Mouse (Mus musculus) stomach, postnatal 0 days (tissue): ENCODE data around the gene Wnt9a. TPM values are rescaled to one million over a fixed set of nuclear protein-coding genes. Genes with fewer than 3 reads are reported as not detected.

Experiments used
- ATAC-seq: fragments of 200-750 bp; cut with Nextera tagmentation; 2 replicates; pipeline ENCODE4 v1.8.0; 2017; ENCODE audit not compliant: low FRiP score, low TSS enrichment
- DNase-seq: peaks from one replicate; pipeline ENCODE4 v3.0.0-alpha.2; 2016; ENCODE audit warnings: low spot score
- H3K27ac ChIP-seq: fragments of 300-500 bp; sonication (generic); replicated peaks from 2 replicates; pipeline ENCODE4 v1.5.1; 2014; ENCODE audit warnings: mild to moderate bottlenecking, control low read depth
- H3K27me3 ChIP-seq: fragments of 300-500 bp; sonication (generic); 2 replicates; pipeline ENCODE4 v1.6.1; 2014; ENCODE audit warnings: low read length; ENCODE audit not compliant: control insufficient read depth, insufficient read depth
- H3K36me3 ChIP-seq: fragments of 300-500 bp; sonication (generic); 2 replicates; pipeline ENCODE4 v1.6.1; 2014; ENCODE audit warnings: low read length, mixed read lengths; ENCODE audit not compliant: control insufficient read depth, insufficient read depth
- H3K4me1 ChIP-seq: fragments of 300-500 bp; sonication (generic); replicated peaks from 2 replicates; pipeline ENCODE4 v1.6.1; 2014; ENCODE audit warnings: antibody characterized with exemption; ENCODE audit not compliant: control insufficient read depth, insufficient read depth
- H3K4me2 ChIP-seq: fragments of 300-500 bp; sonication (generic); replicated peaks from 2 replicates; pipeline ENCODE4 v1.6.1; 2014; ENCODE audit warnings: low read depth, mild to moderate bottlenecking, control low read depth, moderate library complexity
- H3K4me3 ChIP-seq: fragments of 300-500 bp; sonication (generic); 2 replicates; pipeline ENCODE4 v1.5.1; 2014; ENCODE audit warnings: low read depth, low read length, control low read depth
- H3K9ac ChIP-seq: fragments of 300-500 bp; sonication (generic); 2 replicates; pipeline ENCODE4 v1.6.1; 2014; ENCODE audit warnings: mild to moderate bottlenecking, low read length, control low read depth, mixed read lengths
- H3K9me3 ChIP-seq: fragments of 300-500 bp; sonication (generic); 2 replicates; pipeline ENCODE4 v1.6.1; 2016; ENCODE audit warnings: low read length; ENCODE audit not compliant: control insufficient read depth
- CTCF ChIP-seq: IDR thresholded peaks from 2 replicates; pipeline ENCODE4 v1.5.1; 2016; ENCODE audit warnings: antibody characterized with exemption, low read depth, mild to moderate bottlenecking, moderate library complexity
- EP300 ChIP-seq: optimal IDR thresholded peaks from 2 replicates; pipeline ENCODE3; 2016; ENCODE audit warnings: antibody characterized with exemption
- WGBS: fragments of 180-500 bp; shearing (Covaris S2); extraction: QIAGEN DNeasy Blood & Tissue Kit; methylation state at CpG from one replicate; pipeline ENCODE4 v1.1.7; 2014; 5-methylcytosine and 5-hydroxymethylcytosine counted together
- polyA plus RNA-seq: library from polyadenylated mRNA; unstranded; fragments of >200 nt; fragmentation: Nextera tagmentation; extraction: Ambion mirVana; gene quantifications from 2 replicates; pipeline ENCODE4 v1.2.1, GENCODE M21; 2015

The Wnt9a gene
- polyA plus RNA-seq, 1 experiment from 2014 or later = 2.8 TPM

DNA sequence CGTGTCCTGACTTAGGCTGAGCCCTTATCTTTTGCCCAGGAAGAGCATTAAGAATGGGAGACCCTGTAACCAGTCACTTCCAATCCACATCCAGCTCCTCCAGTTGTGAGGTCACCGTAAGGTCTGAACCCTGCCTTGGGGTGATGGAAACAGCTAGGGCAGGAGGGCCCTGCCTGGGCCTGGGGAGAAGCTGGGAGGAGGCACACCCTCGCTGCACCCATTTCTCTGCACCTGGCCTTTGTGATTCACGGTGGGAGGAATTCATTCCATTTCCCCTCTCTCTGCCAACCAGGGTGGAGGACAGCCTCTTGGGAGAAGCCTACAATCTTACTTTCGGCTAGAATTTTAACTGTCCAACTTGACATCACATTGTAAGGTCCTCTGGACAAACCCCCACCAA is 24.6 kb upstream of the Wnt9a start:
- TF ChIP-seq EP300 (no peak), CTCF (no peak)
- ATAC-seq = no peak

DNA sequence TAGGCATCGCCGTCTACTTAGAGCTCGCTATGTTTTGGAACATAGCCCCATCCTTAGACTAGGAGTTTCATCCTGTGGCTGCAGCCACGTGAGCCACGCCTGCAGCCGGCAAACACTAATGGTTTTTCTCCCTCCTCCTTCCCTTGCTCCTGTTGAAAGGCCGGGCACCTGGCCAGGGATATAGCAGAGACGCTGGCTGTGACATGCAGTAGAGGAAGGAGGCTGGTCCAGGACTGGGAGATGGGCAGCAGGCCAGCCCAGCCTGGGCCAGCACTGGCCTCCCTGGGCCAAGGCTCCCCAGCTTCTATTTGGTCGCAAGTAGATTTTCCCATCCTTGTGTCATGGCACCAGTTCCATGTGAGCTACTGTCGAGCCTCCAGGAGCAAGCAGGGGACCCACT is 23.8 kb upstream of the Wnt9a start:
- 39% methylated on average over 10 of the region's 10 CpGs for WGBS
- no peaks in the 10 kb centered on the region for H3K9me3 ChIP-seq
- no peak overlapping the region for H3K9ac ChIP-seq
- H3K27ac ChIP-seq = peak overlapping the region; percentile 61; the same call in 1 of the 2 replicates
- ATAC-seq (peak; percentile 68), DNase-seq (peak; percentile 61)
- H3K4me2 ChIP-seq = no peak overlapping the region
- no peak overlapping the region for H3K4me3 ChIP-seq
- TF ChIP-seq EP300 = no peak
- no peak for TF ChIP-seq CTCF
- no peaks in the 10 kb centered on the region for H3K4me1 ChIP-seq
- no peaks in the 10 kb centered on the region for H3K36me3 ChIP-seq
- H3K27me3 ChIP-seq = no peaks in the 10 kb centered on the region

More for the DNA sequence above, 24.6 kb upstream of the Wnt9a start:
- H3K36me3 ChIP-seq = no peaks in the 10 kb centered on the region
- no peak for DNase-seq
- WGBS = 49% methylated on average over 5 of the region's 5 CpGs
- no peaks in the 10 kb centered on the region for H3K9me3 ChIP-seq
- H3K27me3 ChIP-seq = no peaks in the 10 kb centered on the region
- H3K4me2 ChIP-seq = no peak overlapping the region
- peak overlapping the region; percentile 56 for H3K27ac ChIP-seq
- H3K9ac ChIP-seq = no peak overlapping the region
- no peaks in the 10 kb centered on the region for H3K4me1 ChIP-seq
- H3K4me3 ChIP-seq = no peak overlapping the region

DNA sequence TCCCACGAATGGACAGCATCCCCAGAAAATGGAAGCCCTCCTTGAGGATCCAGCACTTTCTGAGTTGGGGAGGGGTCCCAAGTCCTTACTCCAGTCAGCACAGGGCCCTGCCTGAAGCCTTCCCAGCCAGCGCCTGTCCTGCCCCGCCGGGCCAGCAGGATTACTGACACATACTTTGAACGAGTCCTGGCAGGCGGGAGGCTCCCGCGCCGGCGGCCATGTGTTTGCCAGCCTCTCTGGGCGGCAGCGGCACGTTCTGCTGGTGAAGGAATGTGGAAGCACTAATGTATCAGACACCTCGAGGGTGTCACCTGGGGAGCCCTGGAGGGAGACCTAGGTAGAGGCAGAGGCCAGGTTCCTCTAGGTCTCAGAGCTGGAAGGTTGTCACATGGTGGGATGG is 22.6 kb upstream of the Wnt9a start:
- no peak for TF ChIP-seq CTCF
- TF ChIP-seq EP300 = no peak
- Histone ChIP-seq H3K4me3 (no peak overlapping the region), H3K9me3 (no peaks in the 10 kb centered on the region), H3K27ac (peak overlapping the region; percentile 61), H3K9ac (no peak overlapping the region), H3K4me2 (no peak overlapping the region), H3K27me3 (peaks cover 9% of the 10 kb centered on the region), H3K36me3 (no peaks in the 10 kb centered on the region), H3K4me1 (no peaks in the 10 kb centered on the region)
- 14% methylated on average over 14 of the region's 14 CpGs for WGBS
- DNase-seq = peak; percentile 35
- ATAC-seq = peak; percentile 19; the same call in 1 of the 2 replicates

DNA sequence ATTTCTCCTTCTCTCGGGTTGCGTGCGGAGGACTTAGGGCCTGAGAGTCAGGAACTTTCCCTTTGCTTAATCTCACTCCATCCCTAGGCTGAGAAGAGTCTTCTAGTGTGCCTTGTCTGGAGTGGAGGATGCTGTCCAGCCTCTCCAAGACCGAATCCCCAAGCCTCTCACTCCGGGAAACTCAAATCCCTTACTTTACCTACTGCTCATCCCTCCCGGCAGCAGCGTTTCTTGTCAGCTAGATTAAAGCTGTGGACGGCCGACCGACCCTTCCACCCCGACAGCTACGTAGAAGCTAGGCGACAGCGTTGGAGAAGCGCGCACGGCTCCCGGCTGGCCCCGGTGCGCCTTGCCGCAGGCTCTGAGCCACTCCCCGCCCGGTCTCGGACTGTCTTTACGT is 17.0 kb upstream of the Wnt9a start:
- H3K27ac ChIP-seq = no peak overlapping the region
- no peaks in the 10 kb centered on the region for H3K36me3 ChIP-seq
- no peak overlapping the region for H3K9ac ChIP-seq
- no peaks in the 10 kb centered on the region for H3K9me3 ChIP-seq
- TF ChIP-seq EP300 (no peak), CTCF (no peak)
- DNase-seq (no peak), ATAC-seq (no peak)
- peak overlapping the region; percentile 25 for H3K4me3 ChIP-seq
- H3K27me3 ChIP-seq = peaks cover 27% of the 10 kb centered on the region
- peaks cover 2% of the 10 kb centered on the region; the same call in 1 of the 2 replicates for H3K4me1 ChIP-seq
- H3K4me2 ChIP-seq = peak overlapping the region; percentile 39
- under 1% methylated on average over 25 of the region's 25 CpGs for WGBS

GRCm38 (mm10) chr11:59290702-59291303 is 15.9 kb upstream of the Wnt9a start, which contains the start of gene Wnt3a:
Wnt3a (minus strand) TSS chr11:59290752.
- Histone ChIP-seq H3K4me1 (peaks cover 2% of the 10 kb centered on the region; the same call in 1 of the 2 replicates), H3K4me3 (peak within 1 kb of the TSS; percentile 38), H3K36me3 (no peaks in the 10 kb centered on the region), H3K9ac (0 out of 2 replicates have a peak within 1 kb of the TSS, but pooled peaks have one; percentile 2), H3K9me3 (no peaks in the 10 kb centered on the region), H3K4me2 (peak within 1 kb of the TSS; percentile 55), H3K27me3 (peaks cover 27% of the 10 kb centered on the region), H3K27ac (no peak within 1 kb of the TSS; the same call in 1 of the 2 replicates)
- TF ChIP-seq EP300 = no peak
- TF ChIP-seq CTCF = no peak
- ATAC-seq (peak; percentile 30; the same call in 1 of the 2 replicates), DNase-seq (no peak)
- under 1% methylated on average over 28 of the region's 60 CpGs for WGBS

DNA sequence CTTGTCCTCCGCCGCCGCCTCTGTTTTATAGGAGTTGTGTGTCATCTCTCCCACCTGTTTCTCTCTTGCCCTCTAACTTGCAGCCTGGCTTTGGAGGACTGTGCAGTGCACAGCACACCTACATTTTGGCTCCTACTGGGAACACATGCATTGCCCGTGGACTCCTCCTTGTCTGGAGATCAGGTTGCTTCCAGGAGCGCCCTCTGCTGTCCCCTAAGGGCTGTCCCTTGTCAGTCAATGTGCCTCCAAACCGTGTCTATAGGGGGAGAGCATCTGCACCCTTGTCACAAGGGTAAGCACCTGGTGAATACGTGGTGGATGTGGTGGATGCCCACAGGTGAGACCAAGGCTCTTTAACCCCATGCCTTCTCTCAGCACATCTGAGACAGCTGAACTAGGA is 13.1 kb upstream of the Wnt9a start:
- no peaks in the 10 kb centered on the region for H3K36me3 ChIP-seq
- ATAC-seq = peak; percentile 54; the same call in 1 of the 2 replicates
- no peak overlapping the region for H3K27ac ChIP-seq
- no peak overlapping the region for H3K4me3 ChIP-seq
- peak; percentile 83 for TF ChIP-seq CTCF
- TF ChIP-seq EP300 = no peak
- peaks cover 2% of the 10 kb centered on the region; the same call in 1 of the 2 replicates for H3K4me1 ChIP-seq
- peaks cover 23% of the 10 kb centered on the region for H3K27me3 ChIP-seq
- 20% methylated on average over 7 of the region's 7 CpGs for WGBS
- peak; percentile 71 for DNase-seq
- H3K9ac ChIP-seq = no peak overlapping the region
- H3K9me3 ChIP-seq = no peaks in the 10 kb centered on the region
- H3K4me2 ChIP-seq = no peak overlapping the region
